Mouse (Mus musculus): ENCODE results near the gene Cuedc1. TPM values are rescaled to one million over a fixed set of nuclear protein-coding genes. Genes with fewer than 3 reads are reported as not detected.
"Not testable (repeated sequence)": the region's sequence is repeated elsewhere in the genome, so short reads cannot be mapped to it uniquely, and the experiment has no call there.

The Cuedc1 gene
- total RNA-seq, 2 experiments from 2014 or later = 50.4 to 55.1 TPM

- peak; percentile 86 for DNase-seq (ENCODE audit: low spot score)
- intact Hi-C loops (cut with DNase I) = loop anchor here (2.0 kb wide), 1 partner anchor 121 kb away; no protein-coding TSS in a partner anchor
Measured at GRCm38 (mm10) chr11:88187417-88188133, 89.7 kb downstream of the Cuedc1 start.

- DNase-seq (ENCODE audit: low spot score) = no peak
- intact Hi-C loops (cut with DNase I) = loop anchor here (2.0 kb wide), 1 partner anchor 121 kb away; no protein-coding TSS in a partner anchor
Measured at GRCm38 (mm10) chr11:88188216-88188615, 90.4 kb downstream of the Cuedc1 start.

- DNase-seq (ENCODE audit: low spot score) = no peak
- intact Hi-C loops (cut with DNase I) = loop anchor here (2.0 kb wide), 1 partner anchor 122 kb away; no protein-coding TSS in a partner anchor
Measured at GRCm38 (mm10) chr11:88188635-88189034, 90.8 kb downstream of the Cuedc1 start.

- no peak for DNase-seq (ENCODE audit: low spot score)
- intact Hi-C loops (cut with DNase I) = no loop called here
Measured at GRCm38 (mm10) chr11:88192595-88192994, 94.7 kb downstream of the Cuedc1 start.

GRCm38 (mm10) chr11:88193098-88193823 is 95.4 kb downstream of the Cuedc1 start:
- intact Hi-C loops (cut with DNase I) = no loop called here
- no peak for DNase-seq (ENCODE audit: low spot score)

- intact Hi-C loops (cut with DNase I) = no loop called here
- no peak for DNase-seq (ENCODE audit: low spot score)
Measured at GRCm38 (mm10) chr11:88193824-88194696, 96.2 kb downstream of the Cuedc1 start.

GRCm38 (mm10) chr11:88195699-88196098 is 97.8 kb downstream of the Cuedc1 start:
- DNase-seq (ENCODE audit: low spot score) = not testable (repeated sequence)
- intact Hi-C loops (cut with DNase I) = loop anchor here (1.0 to 5.0 kb wide), 3 partner anchors 33 to 213 kb away; no protein-coding TSS in a partner anchor

GRCm38 (mm10) chr11:88197153-88197576 is 99.3 kb downstream of the Cuedc1 start:
- intact Hi-C loops (cut with DNase I) = loop anchor here (5.0 kb wide), 2 partner anchors 35 to 215 kb away; no protein-coding TSS in a partner anchor
- DNase-seq (ENCODE audit: low spot score) = no peak

GRCm38 (mm10) chr11:88198223-88198622 is 100.4 kb downstream of the Cuedc1 start:
- intact Hi-C loops (cut with DNase I) = loop anchor here (2.0 to 5.0 kb wide), 3 partner anchors 36 to 227 kb away; no protein-coding TSS in a partner anchor

GRCm38 (mm10) chr11:88201172-88201571 is 103.3 kb downstream of the Cuedc1 start:
- no peak for DNase-seq (ENCODE audit: low spot score)
- intact Hi-C loops (cut with DNase I) = no loop called here

More at GRCm38 (mm10) chr11:88198223-88198622, 100.4 kb downstream of the Cuedc1 start:
- no peak for DNase-seq (ENCODE audit: low spot score)

- intact Hi-C loops (cut with DNase I) = no loop called here
- DNase-seq (ENCODE audit: low spot score) = no peak
Measured at GRCm38 (mm10) chr11:88202077-88202476, 104.2 kb downstream of the Cuedc1 start.

GRCm38 (mm10) chr11:88203712-88204532 is 106.1 kb downstream of the Cuedc1 start, which contains the start of gene Mrps23:
Mrps23 (plus strand) TSS chr11:88204388.
- intact Hi-C loops (cut with DNase I) = no loop called here
- peak; percentile 90 for DNase-seq (ENCODE audit: low spot score)

GRCm38 (mm10) chr11:88204593-88205368 is 106.9 kb downstream of the Cuedc1 start:
- intact Hi-C loops (cut with DNase I) = no loop called here
- no peak for DNase-seq (ENCODE audit: low spot score)

- DNase-seq (ENCODE audit: low spot score); intact Hi-C loops (cut with DNase I): not testable (repeated sequence)
Measured at GRCm38 (mm10) chr11:88206576-88206975, 108.7 kb downstream of the Cuedc1 start.

GRCm38 (mm10) chr11:88207697-88208096 is 109.8 kb downstream of the Cuedc1 start:
- DNase-seq (ENCODE audit: low spot score) = no peak
- intact Hi-C loops (cut with DNase I) = no loop called here

GRCm38 (mm10) chr11:88211824-88212582 is 114.1 kb downstream of the Cuedc1 start:
- DNase-seq (ENCODE audit: low spot score) = no peak

GRCm38 (mm10) chr11:88213757-88214156 is 115.9 kb downstream of the Cuedc1 start:
- no peak for DNase-seq (ENCODE audit: low spot score)
- intact Hi-C loops (cut with DNase I) = no loop called here

More at GRCm38 (mm10) chr11:88211824-88212582, 114.1 kb downstream of the Cuedc1 start:
- intact Hi-C loops (cut with DNase I) = no loop called here
